Mouse (Mus musculus) embryonic fibroblast, embryonic 13.5 days (primary cell): ENCODE data around the gene Kcnip4.

Source experiments
- CTCF ChIP-seq: IDR thresholded peaks from 2 replicates; pipeline ENCODE4 v1.5.1; 2011; ENCODE audit warnings: mild to moderate bottlenecking, control low read depth, low read length, moderate library complexity, borderline replicate concordance; ENCODE audit not compliant: insufficient read depth
- POLR2A ChIP-seq: IDR thresholded peaks from 2 replicates; pipeline ENCODE4 v1.6.1; 2011; ENCODE audit warnings: low read depth, mild to moderate bottlenecking, control low read depth, low read length, moderate library complexity

DNA sequence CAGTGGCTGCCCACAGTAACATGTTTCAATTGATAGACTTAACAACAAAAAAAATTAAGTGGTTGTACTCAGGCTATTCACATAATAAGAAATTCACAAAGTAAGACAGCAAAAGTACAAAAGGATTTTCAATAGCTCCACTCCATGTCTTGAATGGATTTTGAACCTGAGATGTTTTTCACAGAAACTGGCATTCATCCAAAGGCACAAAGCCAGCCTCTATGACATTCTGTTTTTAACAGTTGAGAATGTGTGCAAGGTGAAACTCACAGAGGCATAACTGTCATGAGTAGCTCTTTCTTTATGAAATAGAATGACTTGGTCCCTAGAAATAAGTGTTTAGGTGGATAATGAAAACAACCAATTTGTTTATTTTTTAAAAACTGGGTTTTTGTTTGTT, 206.0 kb downstream of the Kcnip4 start:
- no peak for TF ChIP-seq CTCF
- no peak for TF ChIP-seq POLR2A
